Mouse (Mus musculus): ENCODE data around the gene Psmd7.

Gene Psmd7

DNA sequence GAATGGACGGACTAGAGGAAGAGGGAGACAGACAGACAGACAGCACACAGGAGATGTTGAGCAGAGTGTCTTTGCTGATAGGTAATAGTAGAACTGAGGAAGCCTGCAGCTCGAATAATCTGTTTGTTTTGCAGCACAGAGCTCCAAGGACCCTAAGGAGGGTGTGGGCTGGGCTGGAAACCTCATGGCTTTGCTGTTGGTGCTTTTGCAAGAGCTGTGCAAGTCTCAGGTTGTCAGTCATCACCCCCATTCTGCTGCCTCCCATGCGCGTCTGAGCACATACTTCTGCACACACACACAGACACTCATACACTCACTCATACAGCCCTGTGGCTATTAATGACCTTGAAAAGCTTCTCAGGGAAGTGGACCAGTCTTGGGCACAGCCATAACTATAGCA, 50.8 kb downstream of the Psmd7 start:
- DNase-seq (ENCODE audit: low read depth in 1 of 2, low spot score in 2 of 2): no peak
